Mouse (Mus musculus): ENCODE results near the gene Rps23. TPM values are rescaled to one million over a fixed set of nuclear protein-coding genes. Genes with fewer than 3 reads are reported as not detected.
A peak's percentile ranks its signal among the peaks of the same experiment; 100 is the strongest.

Gene Rps23
- polyA plus RNA-seq, 1 experiment from 2014 or later: 176 TPM

GRCm38 (mm10) chr13:90939600-90939999 lies 16.8 kb downstream of the Rps23 start:
- no peaks in the 10 kb centered on the region for H3K36me3 ChIP-seq (replicated peaks; ENCODE audit: insufficient read depth, low read length)
- H3K27ac ChIP-seq (ENCODE audit: low read depth): no peak overlapping the region; the same call in 1 of the 2 replicates
- TF ChIP-seq EP300 (IDR thresholded peaks at IDR 0.05; ENCODE audit: low read depth) (no peak), CTCF (IDR thresholded peaks at IDR 0.05; ENCODE audit: low read depth) (no peak)
- 56% methylated on average over 5 of the region's 5 CpGs for WGBS (ENCODE audit: insufficient replicate concordance)
- no peaks in the 10 kb centered on the region for H3K4me1 ChIP-seq (ENCODE audit: insufficient read depth)
- peak; percentile 49 for ATAC-seq
- no peak for DNase-seq
- no peak overlapping the region for H3K9ac ChIP-seq (replicated peaks)
- no peaks in the 10 kb centered on the region for H3K9me3 ChIP-seq (ENCODE audit: low read length)
- peak overlapping the region; percentile 1; the same call in 1 of the 2 replicates for H3K4me2 ChIP-seq (ENCODE audit: low read depth, low read length)
- no peak overlapping the region for H3K4me3 ChIP-seq (ENCODE audit: low read depth, low read length)
- H3K27me3 ChIP-seq (ENCODE audit: insufficient read depth, low read length): no peaks in the 10 kb centered on the region

DNA sequence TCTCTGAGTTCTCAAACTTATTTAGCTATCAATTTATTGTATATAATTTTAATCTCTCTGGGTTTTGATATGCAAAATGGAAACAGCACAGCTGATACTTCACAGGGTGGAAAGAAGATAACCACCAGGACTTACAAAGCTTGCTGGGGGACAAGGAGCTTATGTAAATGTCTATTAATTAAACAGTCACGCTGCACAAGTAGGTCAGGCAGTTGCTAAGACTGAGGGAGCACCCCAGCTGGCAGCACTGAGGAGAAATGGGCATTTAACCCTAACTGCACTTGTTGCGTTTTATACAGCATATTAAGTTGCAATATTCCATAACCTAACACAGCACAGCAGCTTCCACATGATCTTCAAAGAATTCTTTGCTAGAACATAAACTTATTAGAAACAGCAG lies 36.1 kb downstream of the Rps23 start:
- H3K4me1 ChIP-seq (ENCODE audit: insufficient read depth): no peaks in the 10 kb centered on the region
- no peak overlapping the region for H3K4me2 ChIP-seq (ENCODE audit: low read depth, low read length)
- WGBS (ENCODE audit: insufficient replicate concordance): 70% methylated on average over 2 of the region's 2 CpGs
- no peaks in the 10 kb centered on the region for H3K27me3 ChIP-seq (ENCODE audit: insufficient read depth, low read length)
- no peaks in the 10 kb centered on the region for H3K36me3 ChIP-seq (replicated peaks; ENCODE audit: insufficient read depth, low read length)
- ATAC-seq (no peak), DNase-seq (no peak)
- no peak overlapping the region for H3K9ac ChIP-seq (replicated peaks)
- TF ChIP-seq CTCF (IDR thresholded peaks at IDR 0.05; ENCODE audit: low read depth): no peak
- no peak for TF ChIP-seq EP300 (IDR thresholded peaks at IDR 0.05; ENCODE audit: low read depth)
- no peak overlapping the region for H3K4me3 ChIP-seq (ENCODE audit: low read depth, low read length)
- H3K9me3 ChIP-seq (ENCODE audit: low read length): no peaks in the 10 kb centered on the region; the same call in 1 of the 2 replicates
- no peak overlapping the region for H3K27ac ChIP-seq (ENCODE audit: low read depth)

- Histone ChIP-seq H3K27me3 (ENCODE audit: insufficient read depth, low read length) (no peaks in the 10 kb centered on the region), H3K27ac (ENCODE audit: low read depth) (no peak overlapping the region), H3K9me3 (ENCODE audit: low read length) (no peaks in the 10 kb centered on the region; the same call in 1 of the 2 replicates), H3K36me3 (replicated peaks; ENCODE audit: insufficient read depth, low read length) (no peaks in the 10 kb centered on the region), H3K4me1 (ENCODE audit: insufficient read depth) (no peaks in the 10 kb centered on the region), H3K4me2 (ENCODE audit: low read depth, low read length) (no peak overlapping the region), H3K4me3 (ENCODE audit: low read depth, low read length) (no peak overlapping the region), H3K9ac (replicated peaks) (no peak overlapping the region)
- WGBS (ENCODE audit: insufficient replicate concordance): 86% methylated on average over 8 of the region's 8 CpGs
- TF ChIP-seq CTCF (IDR thresholded peaks at IDR 0.05; ENCODE audit: low read depth) (no peak), EP300 (IDR thresholded peaks at IDR 0.05; ENCODE audit: low read depth) (no peak)
- ATAC-seq (no peak), DNase-seq (no peak)
These were observed 37.8 kb downstream of the Rps23 start for GRCm38 (mm10) chr13:90960591-90960990.

DNA sequence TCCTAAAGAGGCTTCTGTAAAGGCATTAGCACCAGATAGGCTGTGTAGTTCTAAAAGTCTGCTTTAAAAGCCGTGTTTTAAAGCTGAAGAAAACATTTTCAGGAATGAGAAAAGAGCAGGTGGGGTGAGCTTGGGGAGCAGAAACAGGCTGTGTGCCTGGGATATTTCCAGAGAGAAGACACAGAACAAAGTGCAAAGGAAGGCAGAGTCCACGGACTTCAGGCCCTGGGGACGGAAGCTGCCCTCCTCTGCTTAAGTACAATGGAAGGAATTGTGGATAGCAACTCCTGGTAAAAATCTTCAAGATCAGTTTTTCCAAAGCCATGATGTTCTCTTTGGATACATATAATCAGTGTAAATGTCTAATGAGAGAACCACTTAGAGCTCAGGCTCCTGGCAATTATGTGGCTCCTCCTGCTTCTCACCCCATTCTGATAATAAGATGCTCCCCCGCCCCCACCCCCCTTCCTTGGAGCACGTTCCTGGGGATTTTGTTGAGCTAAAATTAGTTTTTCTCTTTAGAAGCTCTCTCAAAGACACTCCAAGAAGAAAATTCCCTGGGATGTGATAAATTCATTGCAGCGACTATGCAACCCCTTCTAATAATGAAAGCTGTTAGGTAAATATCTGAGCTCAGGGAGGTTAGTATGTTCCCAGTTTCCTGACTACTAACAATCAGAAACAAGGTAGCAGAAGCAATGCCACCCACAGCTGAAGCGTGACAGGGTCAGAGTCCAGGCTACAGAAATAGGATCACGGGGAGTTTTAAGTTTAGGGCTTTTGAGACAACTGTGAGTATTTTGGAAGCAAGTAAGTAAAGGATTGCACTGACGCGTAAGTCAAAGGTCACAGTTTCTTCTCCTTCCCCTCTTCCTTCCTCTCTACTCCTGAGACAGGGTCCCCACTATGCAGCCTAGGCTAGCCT lies 40.3 kb downstream of the Rps23 start:
- Histone ChIP-seq H3K9ac (replicated peaks) (no peak overlapping the region), H3K36me3 (replicated peaks; ENCODE audit: insufficient read depth, low read length) (no peaks in the 10 kb centered on the region), H3K4me2 (ENCODE audit: low read depth, low read length) (no peak overlapping the region), H3K4me1 (ENCODE audit: insufficient read depth) (no peaks in the 10 kb centered on the region), H3K9me3 (ENCODE audit: low read length) (no peaks in the 10 kb centered on the region), H3K27ac (ENCODE audit: low read depth) (no peak overlapping the region), H3K4me3 (ENCODE audit: low read depth, low read length) (no peak overlapping the region), H3K27me3 (ENCODE audit: insufficient read depth, low read length) (no peaks in the 10 kb centered on the region)
- no peak for DNase-seq
- ATAC-seq: no peak
- 68% methylated on average over 10 of the region's 10 CpGs for whole genome bisulfite sequencing (ENCODE audit: insufficient replicate concordance)
- no peak for TF ChIP-seq CTCF (IDR thresholded peaks at IDR 0.05; ENCODE audit: low read depth)
- TF ChIP-seq EP300 (IDR thresholded peaks at IDR 0.05; ENCODE audit: low read depth): no peak

- TF ChIP-seq EP300 (IDR thresholded peaks at IDR 0.05; ENCODE audit: low read depth): no peak
- TF ChIP-seq CTCF (IDR thresholded peaks at IDR 0.05; ENCODE audit: low read depth): no peak
- H3K4me3 ChIP-seq (ENCODE audit: low read depth, low read length): no peak overlapping the region
- no peaks in the 10 kb centered on the region for H3K4me1 ChIP-seq (ENCODE audit: insufficient read depth)
- no peaks in the 10 kb centered on the region for H3K27me3 ChIP-seq (ENCODE audit: insufficient read depth, low read length)
- no peaks in the 10 kb centered on the region for H3K9me3 ChIP-seq (ENCODE audit: low read length)
- no peak for ATAC-seq
- no peak overlapping the region for H3K27ac ChIP-seq (ENCODE audit: low read depth)
- H3K9ac ChIP-seq (replicated peaks): no peak overlapping the region
- no peaks in the 10 kb centered on the region for H3K36me3 ChIP-seq (replicated peaks; ENCODE audit: insufficient read depth, low read length)
- no peak for DNase-seq
- 67% methylated on average over 4 of the region's 4 CpGs for WGBS (ENCODE audit: insufficient replicate concordance)
- no peak overlapping the region for H3K4me2 ChIP-seq (ENCODE audit: low read depth, low read length)
These were observed 41.8 kb downstream of the Rps23 start for GRCm38 (mm10) chr13:90964511-90964910.

- ATAC-seq: no peak
- Histone ChIP-seq H3K27me3 (ENCODE audit: insufficient read depth, low read length) (no peaks in the 10 kb centered on the region), H3K9ac (replicated peaks) (no peak overlapping the region), H3K36me3 (replicated peaks; ENCODE audit: insufficient read depth, low read length) (no peaks in the 10 kb centered on the region), H3K4me1 (ENCODE audit: insufficient read depth) (no peaks in the 10 kb centered on the region), H3K27ac (ENCODE audit: low read depth) (no peak overlapping the region), H3K9me3 (ENCODE audit: low read length) (no peaks in the 10 kb centered on the region), H3K4me3 (ENCODE audit: low read depth, low read length) (no peak overlapping the region), H3K4me2 (ENCODE audit: low read depth, low read length) (no peak overlapping the region)
- TF ChIP-seq CTCF (IDR thresholded peaks at IDR 0.05; ENCODE audit: low read depth) (no peak), EP300 (IDR thresholded peaks at IDR 0.05; ENCODE audit: low read depth) (no peak)
- no peak for DNase-seq
- WGBS (ENCODE audit: insufficient replicate concordance): 78% methylated on average over 8 of the region's 8 CpGs
These were observed 43.2 kb downstream of the Rps23 start for GRCm38 (mm10) chr13:90965996-90966395.

Data from liver, postnatal 0 days (tissue).